Mouse (Mus musculus) C2C12 (cell line): Measurements from ENCODE around the gene Ppif. TPM values are rescaled to one million over a fixed set of nuclear protein-coding genes. Genes with fewer than 3 reads are reported as not detected.

Experiments used
- H3K27me3 ChIP-seq: one replicate; pipeline ENCODE4 v1.6.1; 2011; ENCODE audit not compliant: control insufficient read depth, insufficient read depth, insufficient read length
- H3K36me3 ChIP-seq: one replicate; pipeline ENCODE4 v1.6.1; 2011; ENCODE audit not compliant: control insufficient read depth, insufficient read depth
- H3K4me3 ChIP-seq: one replicate; pipeline ENCODE4 v1.5.1; 2011; ENCODE audit warnings: mild to moderate bottlenecking, control low read depth; ENCODE audit not compliant: poor library complexity, insufficient read depth, severe bottlenecking
- H3K79me2 ChIP-seq: one replicate; pipeline ENCODE4 v1.6.1; 2011; ENCODE audit not compliant: control insufficient read depth, insufficient read depth
- H3K79me3 ChIP-seq: one replicate; pipeline ENCODE4 v1.6.1; 2011; ENCODE audit warnings: low read depth, control low read depth
- H3ac ChIP-seq: one replicate; pipeline ENCODE3; 2011; ENCODE audit warnings: low read depth; ENCODE audit not compliant: control insufficient read depth, insufficient read length
- CEBPB ChIP-seq: IDR thresholded peaks from one replicate; pipeline ENCODE4 v1.6.1; 2011; ENCODE audit warnings: low read depth, mild to moderate bottlenecking, control low read depth, moderate library complexity
- CTCF ChIP-seq: IDR thresholded peaks from one replicate; pipeline ENCODE4 v1.5.1; 2011; ENCODE audit not compliant: control insufficient read depth, insufficient read depth, insufficient read length
- FOSL1 ChIP-seq: IDR thresholded peaks from one replicate; pipeline ENCODE4 v1.8.0; 2011; ENCODE audit warnings: mild to moderate bottlenecking, low read length; ENCODE audit not compliant: poor library complexity, insufficient read depth, severe bottlenecking
- MAX ChIP-seq: IDR thresholded peaks from one replicate; pipeline ENCODE4 v1.6.1; 2011; ENCODE audit warnings: mild to moderate bottlenecking, control low read depth
- MYOD1 ChIP-seq: IDR thresholded peaks from one replicate; pipeline ENCODE4 v1.6.1; 2011; ENCODE audit warnings: low read depth; ENCODE audit not compliant: control insufficient read depth, insufficient read length
- MYOG ChIP-seq: IDR thresholded peaks from one replicate; pipeline ENCODE4 v1.6.1; 2011; ENCODE audit not compliant: control insufficient read depth, insufficient read length; ENCODE audit errors: extremely low read depth
- USF1 ChIP-seq: IDR thresholded peaks from one replicate; pipeline ENCODE4 v1.6.1; 2011; ENCODE audit warnings: low read depth, mild to moderate bottlenecking, control low read depth, moderate library complexity
- polyA plus RNA-seq: library from polyadenylated mRNA; unstranded; fragments of >200 nt; fragmentation: generic; extraction: Trizol; gene quantifications from one replicate; pipeline ENCODE4 v1.2.1, GENCODE M21; 2012; ENCODE audit warnings: missing spikeins

Gene Ppif
- polyA plus RNA-seq, 1 experiment = 21.4 TPM

- Histone ChIP-seq H3ac (no peak overlapping the region), H3K27me3 (no peaks in the 10 kb centered on the region), H3K79me2 (no peaks in the 10 kb centered on the region), H3K36me3 (peaks cover 86% of the 10 kb centered on the region), H3K4me3 (no peak overlapping the region), H3K79me3 (no peaks in the 10 kb centered on the region)
- no peak for TF ChIP-seq MYOG
- no peak for TF ChIP-seq MAX
These were observed 39.4 kb upstream of the Ppif start for GRCm38 (mm10) chr14:25654401-25655197.

- TF ChIP-seq MAX = no peak
- no peak for TF ChIP-seq MYOD1
- no peak for TF ChIP-seq CTCF
- TF ChIP-seq USF1 = no peak
- TF ChIP-seq MYOG = no peak
- no peak for TF ChIP-seq CEBPB
- TF ChIP-seq FOSL1 = no peak
- H3K4me3 ChIP-seq = no peak overlapping the region
These were observed 33.3 kb upstream of the Ppif start for GRCm38 (mm10) chr14:25660661-25661060.

GRCm38 (mm10) chr14:25661185-25661920 is 32.6 kb upstream of the Ppif start:
- TF ChIP-seq CTCF (no peak), MYOD1 (no peak), CEBPB (no peak), USF1 (no peak), FOSL1 (no peak), MAX (no peak), MYOG (no peak)

More at GRCm38 (mm10) chr14:25660661-25661060, 33.3 kb upstream of the Ppif start:
- Histone ChIP-seq H3K79me3 (no peaks in the 10 kb centered on the region), H3ac (no peak overlapping the region), H3K27me3 (no peaks in the 10 kb centered on the region), H3K36me3 (peaks cover 77% of the 10 kb centered on the region), H3K79me2 (no peaks in the 10 kb centered on the region)

GRCm38 (mm10) chr14:25663649-25664309 is 30.2 kb upstream of the Ppif start:
- H3K79me3 ChIP-seq = no peaks in the 10 kb centered on the region
- no peak for TF ChIP-seq FOSL1
- no peak for TF ChIP-seq MAX
- no peak for TF ChIP-seq MYOG
- no peaks in the 10 kb centered on the region for H3K79me2 ChIP-seq
- H3K4me3 ChIP-seq = no peak overlapping the region
- H3K27me3 ChIP-seq = no peaks in the 10 kb centered on the region
- H3ac ChIP-seq = no peak overlapping the region
- H3K36me3 ChIP-seq = peaks cover 51% of the 10 kb centered on the region

More at GRCm38 (mm10) chr14:25661185-25661920, 32.6 kb upstream of the Ppif start:
- no peaks in the 10 kb centered on the region for H3K79me2 ChIP-seq
- peaks cover 76% of the 10 kb centered on the region for H3K36me3 ChIP-seq
- H3ac ChIP-seq = no peak overlapping the region
- no peaks in the 10 kb centered on the region for H3K27me3 ChIP-seq
- H3K79me3 ChIP-seq = no peaks in the 10 kb centered on the region
- H3K4me3 ChIP-seq = no peak overlapping the region

GRCm38 (mm10) chr14:25664310-25664695 is 29.7 kb upstream of the Ppif start:
- TF ChIP-seq MYOG (no peak), MYOD1 (no peak), MAX (no peak), CEBPB (no peak), FOSL1 (no peak), USF1 (no peak), CTCF (no peak)
- no peaks in the 10 kb centered on the region for H3K79me3 ChIP-seq
- no peaks in the 10 kb centered on the region for H3K79me2 ChIP-seq
- H3K4me3 ChIP-seq = no peak overlapping the region
- H3K27me3 ChIP-seq = no peaks in the 10 kb centered on the region
- no peak overlapping the region for H3ac ChIP-seq
- peaks cover 46% of the 10 kb centered on the region for H3K36me3 ChIP-seq
